Mouse (Mus musculus): ENCODE measurements at regions not wholly inside any gene's neighbourhood (a gene's known extent, or its start where the extent isn't known, plus 50 kb on each side); places are given as distances from the start of the nearest gene placed in this dataset.

GRCm38 (mm10) chr15:72377201-72377600 is 1457.2 kb upstream of the Gm6569 start:
- TF ChIP-seq POLR2A (IDR thresholded peaks at IDR 0.05; ENCODE audit: borderline replicate concordance, extremely low read depth, low read depth, low read length) (no peak), CTCF (IDR thresholded peaks at IDR 0.05; ENCODE audit: insufficient read depth, low read length) (no peak)

Data from lung, adult 2 months (tissue).